Mouse (Mus musculus) myocyte (in vitro differentiated cells): ENCODE data around the gene Med13l. TPM values are rescaled to one million over a fixed set of nuclear protein-coding genes. Genes with fewer than 3 reads are reported as not detected.

ENCODE experiments used
- H3K27me3 ChIP-seq: one replicate; pipeline ENCODE4 v1.6.1; 2011; ENCODE audit not compliant: control insufficient read depth, insufficient read depth, insufficient read length
- H3K36me3 ChIP-seq: one replicate; pipeline ENCODE4 v1.6.1; 2011; ENCODE audit not compliant: control insufficient read depth, insufficient read depth
- H3K4me2 ChIP-seq: one replicate; pipeline ENCODE4 v1.6.1; 2011; ENCODE audit warnings: low read depth, control low read depth
- H3K4me3 ChIP-seq: one replicate; pipeline ENCODE4 v1.5.1; 2011; ENCODE audit warnings: mild to moderate bottlenecking, control low read depth, moderate library complexity
- H3K79me2 ChIP-seq: one replicate; pipeline ENCODE4 v1.6.1; 2011; ENCODE audit not compliant: control insufficient read depth, insufficient read depth
- H3ac ChIP-seq: one replicate; pipeline ENCODE4 v1.6.1; 2011; ENCODE audit not compliant: control insufficient read depth, insufficient read length
- CEBPB ChIP-seq: IDR thresholded peaks from 2 replicates; pipeline ENCODE4 v1.6.1; 2011; ENCODE audit warnings: mild to moderate bottlenecking, moderate library complexity; ENCODE audit not compliant: poor library complexity, insufficient read depth, severe bottlenecking
- MAX ChIP-seq: IDR thresholded peaks from one replicate; pipeline ENCODE4 v1.6.1; 2011; ENCODE audit warnings: low read depth, mild to moderate bottlenecking, control low read depth
- MYOG ChIP-seq, 3 experiments: IDR thresholded peaks; one replicate each; pipeline ENCODE4 v1.6.1; 2011; ENCODE audit warnings: control low read depth in 2 of 3, low read depth in 2 of 3, mild to moderate bottlenecking in 2 of 3; ENCODE audit not compliant: insufficient read length in 2 of 3, control insufficient read depth in 1 of 3, insufficient read depth in 1 of 3
- POLR2A ChIP-seq: IDR thresholded peaks from one replicate; pipeline ENCODE4 v1.6.1; 2011; ENCODE audit warnings: low read depth, mild to moderate bottlenecking, control low read depth, moderate library complexity; ENCODE audit not compliant: insufficient read length
- POLR2AphosphoS2 ChIP-seq: IDR thresholded peaks from one replicate; pipeline ENCODE4 v1.6.1; 2011; ENCODE audit warnings: low read depth, control low read depth; ENCODE audit not compliant: insufficient read length
- REST ChIP-seq: IDR thresholded peaks from one replicate; pipeline ENCODE4 v1.6.1; 2011; ENCODE audit warnings: mild to moderate bottlenecking, control low read depth, moderate library complexity; ENCODE audit not compliant: insufficient read depth, insufficient read length
- SRF ChIP-seq: IDR thresholded peaks from one replicate; pipeline ENCODE4 v1.6.1; 2011; ENCODE audit warnings: low read depth; ENCODE audit not compliant: control insufficient read depth, insufficient read length
- TCF3 ChIP-seq: IDR thresholded peaks from one replicate; pipeline ENCODE4 v1.6.1; 2011; ENCODE audit warnings: low read depth, control low read depth; ENCODE audit not compliant: insufficient read length
- polyA plus RNA-seq: library from polyadenylated mRNA; unstranded; fragments of >200 nt; fragmentation: generic; extraction: Trizol; gene quantifications from one replicate; pipeline ENCODE4 v1.2.1, GENCODE M21; 2012; ENCODE audit warnings: missing spikeins

Gene Med13l
- polyA plus RNA-seq, 1 experiment: 7.4 TPM

GRCm38 (mm10) chr5:118814052-118814451 is 253.6 kb downstream of the Med13l start:
- Histone ChIP-seq H3K27me3 (no peaks in the 10 kb centered on the region), H3K79me2 (no peaks in the 10 kb centered on the region), H3K4me3 (no peak overlapping the region), H3ac (no peak overlapping the region), H3K36me3 (no peaks in the 10 kb centered on the region), H3K4me2 (no peak overlapping the region)
- TF ChIP-seq CEBPB: no peak
- TF ChIP-seq POLR2AphosphoS2: no peak
- no peak for TF ChIP-seq MAX
- no peak for TF ChIP-seq REST
- no peak for TF ChIP-seq POLR2A
- no peak for TF ChIP-seq TCF3
- no peak for TF ChIP-seq SRF
- TF ChIP-seq MYOG (IDR thresholded peaks at IDR 0.05; ENCODE audit: control insufficient read depth in 1 of 3, insufficient read depth in 1 of 3, insufficient read length in 2 of 3, low read depth in 2 of 3): no peak
